Mouse (Mus musculus) small intestine, adult 10 weeks (tissue): ENCODE measurements around the gene Dtx2. TPM values are rescaled to one million over a fixed set of nuclear protein-coding genes. Genes with fewer than 3 reads are reported as not detected.

Source experiments
- polyA plus RNA-seq: library from polyadenylated mRNA; stranded (reverse); fragments of 350-450 nt; fragmentation: Illumina TruSeq; extraction: RNeasy Lipid Tissue Mini Kit (QIAGEN cat#74804); gene quantifications from one replicate; pipeline ENCODE4 v1.2.3, GENCODE M21; 2014; ENCODE audit warnings: low replicate concordance

Gene Dtx2
- 0.07 TPM for polyA plus RNA-seq

DNA sequence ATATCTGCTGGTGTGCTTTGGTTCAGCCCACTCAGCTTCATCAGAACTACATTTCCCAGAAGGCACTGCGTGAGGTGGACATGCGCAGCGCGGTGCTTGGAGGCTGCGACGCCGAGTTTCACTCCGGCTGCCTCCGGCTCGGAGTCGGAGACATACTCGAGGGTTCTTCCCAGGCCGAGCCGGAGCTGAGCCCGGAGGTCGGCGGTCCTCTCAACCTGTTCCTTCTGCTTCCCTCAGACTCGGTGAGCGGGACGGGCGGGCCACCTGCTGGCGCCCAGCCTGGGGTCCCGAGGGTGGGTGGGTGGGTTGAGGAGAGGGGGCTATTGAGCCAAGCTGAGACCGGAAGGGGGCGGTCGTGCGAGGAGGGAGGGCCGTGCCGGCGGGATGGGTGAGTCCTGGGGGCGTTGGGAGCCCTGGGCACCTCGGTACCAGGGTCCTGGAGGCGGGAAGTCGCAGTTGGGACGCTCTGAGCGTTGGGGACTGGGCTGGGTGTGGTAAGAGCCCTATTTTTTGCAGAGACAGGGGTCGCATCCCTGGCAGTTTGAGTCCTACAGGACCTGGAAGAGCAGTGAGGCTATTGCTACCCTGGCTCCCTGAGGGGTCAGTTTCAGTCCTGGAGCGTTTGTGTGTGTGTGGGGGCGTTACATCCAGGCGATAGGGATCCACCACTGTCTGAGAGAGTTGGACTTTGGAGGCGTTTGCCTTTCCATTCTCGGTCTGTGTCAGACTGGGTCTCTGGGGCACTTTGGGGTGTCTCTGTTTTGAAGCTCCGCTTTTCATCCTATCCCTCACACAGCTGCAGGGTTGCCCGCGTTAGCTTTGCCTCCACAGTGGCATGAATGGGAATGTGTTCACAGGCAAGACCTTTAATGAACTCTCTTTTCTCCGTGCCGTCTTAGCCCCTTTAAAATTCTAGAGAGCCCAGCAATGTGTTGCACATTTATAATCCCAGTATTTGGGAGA is at the start of gene Dtx2:
Dtx2 (plus strand) TSS at position 76 of the 963 bp plus-strand sequence.

DNA sequence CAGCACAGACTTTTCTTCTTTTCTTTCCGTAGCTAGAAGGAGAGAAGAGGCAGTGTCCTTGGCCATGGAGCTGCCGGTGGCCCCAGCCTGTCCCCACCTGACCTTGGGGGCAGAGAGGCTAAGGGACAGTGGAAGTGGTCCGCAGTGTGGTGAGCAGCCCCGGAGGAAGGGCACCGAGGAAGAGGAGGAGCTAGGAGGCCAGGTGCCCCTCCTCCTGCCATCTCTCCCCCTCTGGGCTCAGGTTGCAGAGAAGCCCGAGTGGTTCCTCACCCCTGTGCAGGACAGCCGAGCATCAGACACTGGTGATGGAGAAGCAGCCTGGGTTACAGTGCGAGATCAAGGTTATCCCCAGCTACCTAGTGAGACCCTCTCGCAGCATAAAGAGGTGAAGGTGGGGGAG is 20.2 kb upstream of the Dtx2 start, which contains the start of gene Ssc4d:
Ssc4d (minus strand) TSS at position 167 of the 400 bp plus-strand sequence.

DNA sequence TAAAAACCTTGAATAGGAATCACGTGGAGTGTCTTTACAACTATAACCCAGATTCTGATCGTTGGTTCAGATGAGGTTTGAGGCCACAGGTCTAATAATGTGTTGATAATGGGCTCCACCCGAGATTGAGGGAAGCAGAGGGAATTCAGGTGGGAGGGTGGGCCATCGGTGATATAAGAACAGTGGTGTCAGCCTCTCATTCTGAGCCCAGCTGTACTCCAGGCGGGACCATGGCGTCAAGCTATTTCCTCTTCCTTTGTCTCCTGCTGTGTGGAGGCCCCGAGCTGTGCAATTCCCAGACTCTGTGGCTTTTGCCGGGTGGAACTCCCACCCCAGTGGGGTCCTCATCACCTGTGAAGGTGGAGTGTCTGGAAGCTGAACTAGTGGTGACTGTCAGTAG is 14.7 kb upstream of the Dtx2 start, which contains the start of gene Zp3:
Zp3 (plus strand) TSS at position 196 of the 400 bp plus-strand sequence.

DNA sequence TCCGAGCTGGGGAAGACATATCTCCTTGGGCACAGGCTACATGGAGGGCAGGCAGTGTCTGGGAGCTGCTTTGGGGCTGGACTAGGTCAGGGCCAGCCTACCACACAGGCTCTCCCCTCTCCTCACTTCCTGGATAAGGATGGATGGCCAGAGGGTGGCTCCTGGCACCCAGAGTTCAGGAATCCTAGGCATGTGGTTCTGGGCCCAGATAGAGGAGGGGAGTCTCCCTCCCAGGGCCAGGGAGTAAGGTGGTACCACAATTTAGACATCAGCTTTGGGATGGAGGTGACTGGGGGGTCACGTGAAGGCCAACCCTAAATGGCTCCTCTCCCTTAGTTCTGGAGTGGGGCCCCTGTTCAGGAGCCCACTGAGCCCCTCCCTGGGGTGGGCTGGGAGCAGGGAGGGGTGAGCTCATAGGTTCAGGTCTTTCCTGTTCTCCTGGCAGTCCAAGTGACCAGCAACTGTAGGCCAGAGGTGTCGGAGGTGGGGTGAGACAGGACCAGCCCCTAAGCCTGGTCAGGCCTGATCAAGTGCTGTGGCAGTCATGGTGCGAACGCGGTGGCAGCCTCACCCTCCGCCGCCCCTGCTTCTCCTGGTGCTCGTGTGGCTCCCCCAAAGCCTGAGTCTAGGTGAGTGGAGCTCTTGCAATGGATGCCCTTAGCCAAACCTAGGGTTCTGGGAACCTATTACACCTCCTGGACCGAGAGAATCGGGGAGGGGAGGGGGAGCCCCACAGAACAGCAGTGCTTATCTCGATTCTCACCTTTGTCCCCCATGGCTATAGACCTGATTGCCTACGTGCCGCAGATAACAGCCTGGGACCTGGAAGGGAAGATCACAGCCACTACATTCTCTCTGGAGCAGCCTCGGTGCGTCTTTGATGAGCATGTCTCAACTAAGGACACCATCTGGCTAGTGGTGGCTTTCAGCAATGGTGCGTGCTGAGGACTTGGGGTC is 43.9 kb downstream of the Dtx2 start, which contains the start of gene Upk3b:
Upk3b (plus strand) TSS at position 239 of the 957 bp plus-strand sequence.

DNA sequence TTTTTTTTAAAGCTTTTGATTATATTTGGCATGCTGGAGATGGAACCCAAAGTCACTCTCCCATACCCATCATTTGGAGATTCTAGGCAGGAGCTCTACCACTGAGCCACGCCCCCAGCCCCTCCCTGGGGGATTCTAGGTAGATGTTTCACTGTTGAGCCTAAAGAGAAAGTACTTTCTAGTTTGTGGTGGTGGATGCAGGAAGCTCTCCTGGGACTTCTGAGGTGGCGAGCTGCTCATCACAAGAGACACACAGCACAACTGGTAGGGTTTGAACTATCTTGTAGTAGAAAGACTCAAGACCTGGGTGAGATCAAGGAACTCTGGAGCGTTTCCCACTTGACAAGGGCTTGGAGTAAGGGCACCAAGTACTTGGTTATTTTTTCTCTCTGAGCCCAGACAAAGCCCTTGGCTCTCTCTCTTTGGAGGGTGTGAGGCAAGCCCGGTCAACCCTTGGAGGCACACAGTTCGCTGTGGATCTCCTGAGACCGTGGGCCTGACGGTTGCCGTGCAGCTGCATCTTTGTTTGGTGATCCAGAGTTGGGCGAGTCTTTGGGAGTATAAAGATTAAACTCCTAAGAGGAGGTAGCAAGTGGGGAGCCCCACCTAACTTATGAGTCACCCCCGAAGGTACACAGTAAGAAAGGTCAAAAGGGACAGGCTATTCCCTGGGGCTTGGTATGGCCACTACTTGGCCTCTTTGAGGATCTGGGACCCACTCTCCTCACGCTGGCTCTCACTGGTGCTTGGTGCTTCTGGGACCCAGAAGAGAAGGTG is 59.9 kb downstream of the Dtx2 start, which contains the start of gene Upk3bl:
Upk3bl (plus strand) TSS at position 192 of the 777 bp plus-strand sequence.

Other genes starting within 250 kb of the Dtx2 start
- gene Styxl1, start 216.4 kb upstream of the Dtx2 start, polyA plus RNA-seq = 0.89 TPM
- 123 TPM for gene Mdh2, start 216.3 kb upstream of the Dtx2 start, polyA plus RNA-seq
- gene Srrm3, start 187.9 kb upstream of the Dtx2 start, polyA plus RNA-seq = not detected
- not detected for gene Hspb1, start 106.9 kb upstream of the Dtx2 start, polyA plus RNA-seq
- 40.8 TPM for gene Ywhag, start 60.2 kb upstream of the Dtx2 start, polyA plus RNA-seq
- 0.63 TPM for gene Ssc4d, start 20.3 kb upstream of the Dtx2 start, polyA plus RNA-seq
- gene Zp3, start 14.7 kb upstream of the Dtx2 start, polyA plus RNA-seq = not detected
- 0.15 TPM for gene Upk3b, start 43.7 kb downstream of the Dtx2 start, polyA plus RNA-seq
- not detected for gene Upk3bl, start 59.7 kb downstream of the Dtx2 start, polyA plus RNA-seq
- 0.74 TPM for gene Rasa4, start 89.1 kb downstream of the Dtx2 start, polyA plus RNA-seq
- gene Polr2j, start 121.8 kb downstream of the Dtx2 start, polyA plus RNA-seq = 3.5 TPM
- gene Lrwd1, start 141.3 kb downstream of the Dtx2 start, polyA plus RNA-seq = 0.37 TPM
- 0.74 TPM for gene Alkbh4, start 141.3 kb downstream of the Dtx2 start, polyA plus RNA-seq
- gene Orai2, start 175.9 kb downstream of the Dtx2 start, polyA plus RNA-seq = 0.97 TPM
- 15.0 TPM for gene Prkrip1, start 204.2 kb downstream of the Dtx2 start, polyA plus RNA-seq